Mouse (Mus musculus): ENCODE results near the gene Tdrd1. TPM values are rescaled to one million over a fixed set of nuclear protein-coding genes. Genes with fewer than 3 reads are reported as not detected.
"Not testable (repeated sequence)": the region's sequence is repeated elsewhere in the genome, so short reads cannot be mapped to it uniquely, and the experiment has no call there.

The Tdrd1 gene
- total RNA-seq (2014; rRNA removed) (not detected in 2 replicates), polyA plus RNA-seq (2012; rRNA removed) (not detected in 2 replicates)

DNA sequence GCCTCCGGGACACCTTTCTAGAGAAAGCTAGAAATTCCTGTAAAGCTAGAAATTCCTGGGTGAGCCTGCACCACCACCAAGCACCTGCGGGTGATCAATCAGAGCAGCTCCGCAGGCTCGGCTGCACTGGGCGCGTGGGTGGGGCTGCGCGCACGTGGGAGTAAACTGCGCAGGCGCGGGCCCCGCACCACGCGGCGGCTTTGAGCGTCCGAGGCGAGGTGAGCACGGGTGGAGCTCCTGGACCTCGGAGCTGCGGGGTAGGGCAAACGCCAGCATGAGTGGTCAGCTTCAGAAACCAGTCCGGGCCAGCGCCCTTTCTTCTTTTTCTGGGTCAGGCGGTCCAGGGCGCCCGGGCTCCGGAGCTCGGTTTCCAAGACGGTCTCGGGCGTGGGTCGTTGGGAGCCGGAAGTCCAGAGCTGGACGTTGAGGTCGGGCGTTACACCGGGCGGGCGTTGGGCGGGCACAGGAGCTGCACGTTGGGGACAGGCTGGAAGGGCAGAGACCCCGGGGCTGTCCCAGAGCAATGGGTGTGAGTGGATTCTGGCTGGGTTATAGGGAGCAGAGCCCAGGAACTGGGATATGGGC is at the start of gene Tdrd1:
Tdrd1 (plus strand) TSS at position 163 of the 585 bp plus-strand sequence.
- no peak within 1 kb of the TSS for H3K27ac ChIP-seq (replicated peaks; ENCODE audit: insufficient read depth, low read depth, low read length)
- no peak for DNase-seq (ENCODE audit: extremely low read depth, low read depth, low spot score)
- TF ChIP-seq CTCF (IDR thresholded peaks at IDR 0.05; ENCODE audit: low read depth, low read length) (no peak), POLR2A (IDR thresholded peaks at IDR 0.05; ENCODE audit: extremely low read depth, insufficient read depth, low read length) (no peak)
- H3K9ac ChIP-seq (ENCODE audit: low read depth, low read length): no peak within 1 kb of the TSS
- no peaks in the 10 kb centered on the region for H3K36me3 ChIP-seq (ENCODE audit: control insufficient read depth, insufficient read depth, low read length)
- H3K4me3 ChIP-seq (ENCODE audit: insufficient read depth, low read depth, low read length): no peak within 1 kb of the TSS
- peaks cover 3% of the 10 kb centered on the region; the same call in 1 of the 2 replicates for H3K79me2 ChIP-seq (ENCODE audit: control insufficient read depth, insufficient read depth, low read length)
- no peaks in the 10 kb centered on the region; the same call in 1 of the 2 replicates for H3K4me1 ChIP-seq (ENCODE audit: control insufficient read depth, insufficient read depth, low read length)
- H3K27me3 ChIP-seq (ENCODE audit: control insufficient read depth, insufficient read depth, low read length): peaks cover 6% of the 10 kb centered on the region; the same call in 1 of the 2 replicates
- 37% methylated on average over 44 of the region's 44 CpGs for WGBS

DNA sequence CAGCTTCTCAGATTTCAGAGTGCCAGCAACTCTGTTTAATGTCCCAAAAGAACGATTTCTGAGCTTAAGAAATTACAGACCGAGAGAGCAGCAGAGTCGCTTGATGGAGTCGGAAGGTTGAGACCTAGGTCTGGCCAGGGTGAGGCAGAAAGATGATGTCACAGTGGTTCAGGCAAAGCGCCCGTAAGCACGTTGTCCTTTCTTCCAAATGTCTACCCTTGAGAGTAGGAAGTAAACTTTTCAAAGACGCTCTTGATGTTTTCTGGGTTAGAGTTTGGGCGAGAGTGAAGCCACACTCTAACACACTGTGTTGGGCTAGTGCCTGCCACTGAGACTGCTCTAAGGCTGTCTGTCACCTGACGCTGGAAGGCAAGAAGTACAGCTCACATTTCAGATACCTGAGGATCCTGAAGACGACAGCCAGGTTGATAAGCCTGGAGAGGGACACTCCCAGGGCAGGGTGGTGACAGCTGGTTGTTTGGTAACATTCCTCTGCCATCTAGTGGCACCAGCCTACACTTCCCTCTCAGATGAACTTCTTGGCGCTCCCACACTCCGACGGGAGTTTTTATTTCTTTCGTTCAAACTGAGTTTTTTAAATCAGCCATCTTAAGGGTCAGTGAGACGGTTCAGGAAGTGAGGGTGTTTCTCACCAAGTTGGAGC is 49.2 kb upstream of the Tdrd1 start:
- Histone ChIP-seq H3K79me2 (ENCODE audit: control insufficient read depth, insufficient read depth, low read length) (no peaks in the 10 kb centered on the region), H3K36me3 (ENCODE audit: control insufficient read depth, insufficient read depth, low read length) (no peaks in the 10 kb centered on the region), H3K9ac (ENCODE audit: low read depth, low read length) (no peak overlapping the region), H3K27me3 (ENCODE audit: control insufficient read depth, insufficient read depth, low read length) (no peaks in the 10 kb centered on the region), H3K4me3 (ENCODE audit: insufficient read depth, low read depth, low read length) (no peak overlapping the region), H3K27ac (replicated peaks; ENCODE audit: insufficient read depth, low read depth, low read length) (no peak overlapping the region), H3K4me1 (ENCODE audit: control insufficient read depth, insufficient read depth, low read length) (no peaks in the 10 kb centered on the region)
- 28% methylated on average over 16 of the region's 16 CpGs for WGBS
- peak; percentile 44 for DNase-seq (ENCODE audit: extremely low read depth, low read depth, low spot score)
- TF ChIP-seq POLR2A (IDR thresholded peaks at IDR 0.05; ENCODE audit: extremely low read depth, insufficient read depth, low read length) (no peak), CTCF (IDR thresholded peaks at IDR 0.05; ENCODE audit: low read depth, low read length) (peak; percentile 81)

DNA sequence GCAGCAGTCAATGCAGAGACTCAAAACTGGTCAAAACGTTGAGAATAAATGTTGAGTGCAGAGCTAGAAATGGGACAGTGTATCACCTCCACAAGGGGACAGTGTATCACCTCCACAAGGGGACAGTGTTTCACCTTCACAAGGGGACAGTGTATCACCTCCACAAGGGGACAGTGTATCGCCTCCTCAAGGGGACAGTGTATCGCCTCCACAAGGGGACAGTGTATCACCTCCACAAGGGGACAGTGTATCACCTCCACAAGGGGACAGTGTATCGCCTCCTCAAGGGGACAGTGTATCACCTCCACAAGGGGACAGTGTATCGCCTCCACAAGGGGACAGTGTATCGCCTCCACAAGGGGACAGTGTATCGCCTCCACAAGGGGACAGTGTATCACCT is 47.5 kb upstream of the Tdrd1 start:
- not testable (repeated sequence) for H3K36me3 ChIP-seq (ENCODE audit: control insufficient read depth, insufficient read depth, low read length); DNase-seq (ENCODE audit: extremely low read depth, low read depth, low spot score); H3K27me3 ChIP-seq (ENCODE audit: control insufficient read depth, insufficient read depth, low read length); H3K9ac ChIP-seq (ENCODE audit: low read depth, low read length); H3K4me3 ChIP-seq (ENCODE audit: insufficient read depth, low read depth, low read length); H3K27ac ChIP-seq (replicated peaks; ENCODE audit: insufficient read depth, low read depth, low read length); H3K4me1 ChIP-seq (ENCODE audit: control insufficient read depth, insufficient read depth, low read length); H3K79me2 ChIP-seq (ENCODE audit: control insufficient read depth, insufficient read depth, low read length)
- WGBS: 95% methylated on average over 7 of the region's 7 CpGs

DNA sequence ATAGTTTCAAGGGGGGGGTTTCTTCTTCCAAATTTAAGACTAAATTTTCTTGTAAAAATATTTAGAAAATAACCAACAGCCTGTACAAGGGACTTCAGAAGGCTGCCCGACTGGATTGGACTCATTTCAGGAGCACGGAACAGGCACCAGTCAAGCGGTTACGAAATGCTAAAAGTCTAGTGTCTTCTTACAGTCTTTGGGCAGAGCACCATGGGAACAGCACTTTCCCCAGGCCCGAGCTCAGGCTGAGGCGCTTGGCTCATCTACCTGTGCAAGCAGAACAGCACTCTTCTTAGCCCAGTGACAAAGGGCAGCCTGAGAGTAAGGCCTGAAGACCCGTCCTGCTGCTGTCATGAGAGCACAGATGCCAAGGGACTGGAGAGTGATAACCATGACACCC is 38.1 kb upstream of the Tdrd1 start:
- 78% methylated on average over 7 of the region's 7 CpGs for WGBS
- H3K27ac ChIP-seq (replicated peaks; ENCODE audit: insufficient read depth, low read depth, low read length): no peak overlapping the region
- no peak overlapping the region for H3K9ac ChIP-seq (ENCODE audit: low read depth, low read length)
- no peak overlapping the region for H3K4me3 ChIP-seq (ENCODE audit: insufficient read depth, low read depth, low read length)
- TF ChIP-seq POLR2A (IDR thresholded peaks at IDR 0.05; ENCODE audit: extremely low read depth, insufficient read depth, low read length) (no peak), CTCF (IDR thresholded peaks at IDR 0.05; ENCODE audit: low read depth, low read length) (no peak)
- H3K4me1 ChIP-seq (ENCODE audit: control insufficient read depth, insufficient read depth, low read length): no peaks in the 10 kb centered on the region
- H3K79me2 ChIP-seq (ENCODE audit: control insufficient read depth, insufficient read depth, low read length): no peaks in the 10 kb centered on the region
- H3K27me3 ChIP-seq (ENCODE audit: control insufficient read depth, insufficient read depth, low read length): no peaks in the 10 kb centered on the region
- peaks cover 26% of the 10 kb centered on the region for H3K36me3 ChIP-seq (ENCODE audit: control insufficient read depth, insufficient read depth, low read length)
- DNase-seq (ENCODE audit: extremely low read depth, low read depth, low spot score): no peak

DNA sequence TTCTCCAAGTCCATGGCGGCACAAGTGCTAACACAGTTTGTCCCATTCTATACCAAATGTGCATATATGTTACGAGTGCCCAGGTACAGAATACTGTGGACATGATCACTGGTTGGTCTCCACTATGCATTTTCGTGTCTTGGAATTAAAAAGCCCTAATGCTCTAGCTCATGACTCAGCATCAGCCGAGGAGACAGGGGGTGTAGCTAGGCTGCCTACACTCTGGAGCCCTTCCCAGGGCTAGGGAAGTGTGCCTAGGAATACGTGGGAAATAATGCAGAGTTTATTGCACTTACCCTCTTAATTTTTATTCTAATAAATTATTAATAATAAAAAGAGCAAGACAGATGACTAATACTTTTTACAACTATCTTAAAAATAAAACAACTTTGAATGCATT is 37.1 kb upstream of the Tdrd1 start:
- H3K4me3 ChIP-seq (ENCODE audit: insufficient read depth, low read depth, low read length): no peak overlapping the region
- no peaks in the 10 kb centered on the region for H3K4me1 ChIP-seq (ENCODE audit: control insufficient read depth, insufficient read depth, low read length)
- H3K27me3 ChIP-seq (ENCODE audit: control insufficient read depth, insufficient read depth, low read length): no peaks in the 10 kb centered on the region
- H3K27ac ChIP-seq (replicated peaks; ENCODE audit: insufficient read depth, low read depth, low read length): no peak overlapping the region
- peaks cover 33% of the 10 kb centered on the region for H3K36me3 ChIP-seq (ENCODE audit: control insufficient read depth, insufficient read depth, low read length)
- WGBS: 91% methylated on average over 5 of the region's 5 CpGs
- no peak for DNase-seq (ENCODE audit: extremely low read depth, low read depth, low spot score)
- TF ChIP-seq POLR2A (IDR thresholded peaks at IDR 0.05; ENCODE audit: extremely low read depth, insufficient read depth, low read length): no peak
- no peak for TF ChIP-seq CTCF (IDR thresholded peaks at IDR 0.05; ENCODE audit: low read depth, low read length)
- no peaks in the 10 kb centered on the region for H3K79me2 ChIP-seq (ENCODE audit: control insufficient read depth, insufficient read depth, low read length)
- H3K9ac ChIP-seq (ENCODE audit: low read depth, low read length): no peak overlapping the region

DNA sequence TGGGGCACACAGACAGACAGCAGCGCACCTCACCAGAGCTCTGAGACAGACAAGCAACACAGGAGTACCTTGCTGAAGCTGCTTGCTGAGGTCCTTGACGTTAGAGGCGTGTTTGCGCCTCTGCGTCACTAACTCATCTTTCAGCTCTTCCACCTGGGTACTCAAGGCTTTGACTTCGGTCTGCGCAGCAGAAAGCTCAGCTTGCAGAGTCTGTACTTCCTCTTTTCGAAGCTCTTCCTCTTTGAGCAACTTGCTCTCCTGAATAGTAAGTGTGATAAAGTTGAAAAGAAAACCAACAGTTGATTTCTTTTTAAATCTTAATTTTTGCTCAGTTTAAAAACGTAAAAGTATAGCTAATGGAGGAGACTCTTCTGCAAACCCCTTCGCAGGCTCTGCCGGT is 28.6 kb upstream of the Tdrd1 start:
- H3K9ac ChIP-seq (ENCODE audit: low read depth, low read length): no peak overlapping the region
- WGBS: 93% methylated on average over 11 of the region's 11 CpGs

More for the DNA sequence above, 28.6 kb upstream of the Tdrd1 start:
- 0 out of 2 replicates have a peak, but pooled peaks cover 2% of the 10 kb centered on the region for H3K4me1 ChIP-seq (ENCODE audit: control insufficient read depth, insufficient read depth, low read length)
- H3K36me3 ChIP-seq (ENCODE audit: control insufficient read depth, insufficient read depth, low read length): peaks cover 55% of the 10 kb centered on the region
- H3K27me3 ChIP-seq (ENCODE audit: control insufficient read depth, insufficient read depth, low read length): no peaks in the 10 kb centered on the region
- no peak for TF ChIP-seq CTCF (IDR thresholded peaks at IDR 0.05; ENCODE audit: low read depth, low read length)
- H3K4me3 ChIP-seq (ENCODE audit: insufficient read depth, low read depth, low read length): no peak overlapping the region
- H3K27ac ChIP-seq (replicated peaks; ENCODE audit: insufficient read depth, low read depth, low read length): no peak overlapping the region
- no peak for DNase-seq (ENCODE audit: extremely low read depth, low read depth, low spot score)
- no peaks in the 10 kb centered on the region for H3K79me2 ChIP-seq (ENCODE audit: control insufficient read depth, insufficient read depth, low read length)

All from liver, adult 2 months (tissue).